Mouse (Mus musculus): ENCODE measurements around the gene P2rx1.

Gene P2rx1

GRCm38 (mm10) chr11:72963789-72964294 is 35.1 kb upstream of the P2rx1 start:
- ChIA-PET POLR2A (interaction anchor here in 2 of 4 experiments (0.9 to 6.0 kb wide), 10 partner anchors 10 to 388 kb away, joined by 3 to 33 read pairs (median 9); no protein-coding TSS in a partner anchor), CTCF (interaction anchor here in 2 of 4 experiments (1.1 to 1.5 kb wide), 4 partner anchors 23 to 391 kb away, joined by 3 to 5 read pairs (median 4); no protein-coding TSS in a partner anchor)

GRCm38 (mm10) chr11:72974995-72975503 is 23.9 kb upstream of the P2rx1 start:
- POLR2A ChIA-PET = interaction anchor here in 3 of 4 experiments (0.5 to 4.3 kb wide), 7 partner anchors 11 to 171 kb away, joined by 3 to 16 read pairs (median 4); no protein-coding TSS in a partner anchor
- CTCF ChIA-PET = interaction anchor here in 2 of 4 experiments (1.4 to 1.5 kb wide), 2 partner anchors 8 kb away, joined by 3 read pairs; no protein-coding TSS in a partner anchor

- POLR2A ChIA-PET = interaction anchor here in 3 of 4 experiments (0.7 to 1.6 kb wide), 3 partner anchors 12 to 217 kb away, joined by 3 read pairs; partner anchors contain the start of gene Shpk (in 1 of the 3)
- CTCF ChIA-PET = interaction anchor here in 3 of 4 experiments (1.0 to 1.7 kb wide), 15 partner anchors 8 to 412 kb away, joined by 3 to 10 read pairs (median 6); no protein-coding TSS in a partner anchor
Measured at GRCm38 (mm10) chr11:72982516-72982915, 16.4 kb upstream of the P2rx1 start.

- POLR2A ChIA-PET = interaction anchor here in 3 of 4 experiments (0.7 to 1.6 kb wide), 6 partner anchors 9 to 216 kb away, joined by 3 to 6 read pairs (median 3); partner anchors contain the start of gene Shpk (in 1 of the 3)
- CTCF ChIA-PET = interaction anchor here (0.5 to 1.7 kb wide), 25 partner anchors 8 to 1941 kb away, joined by 3 to 10 read pairs (median 4); partner anchors contain the start of gene P2rx1 (in 1 of the 4)
Measured at GRCm38 (mm10) chr11:72983283-72983682, 15.6 kb upstream of the P2rx1 start.

- CTCF ChIA-PET = interaction anchor here in 2 of 4 experiments (0.8 to 1.5 kb wide), 2 partner anchors 21 to 144 kb away, joined by 3 read pairs; no protein-coding TSS in a partner anchor
- POLR2A ChIA-PET = interaction anchor here in 2 of 4 experiments (0.7 to 2.3 kb wide), 10 partner anchors 10 to 411 kb away, joined by 3 to 11 read pairs (median 4); partner anchors contain the start of gene Camkk1 (in 1 of the 2)
Measured at GRCm38 (mm10) chr11:72986745-72987144, 12.2 kb upstream of the P2rx1 start.

GRCm38 (mm10) chr11:72987234-72987633 is 11.7 kb upstream of the P2rx1 start:
- POLR2A ChIA-PET = interaction anchor here in 2 of 4 experiments (1.0 to 2.3 kb wide), 5 partner anchors 10 to 411 kb away, joined by 3 to 11 read pairs (median 6); partner anchors contain the start of gene Camkk1 (in 1 of the 2)
- CTCF ChIA-PET = interaction anchor here in 2 of 4 experiments (0.8 to 1.5 kb wide), 2 partner anchors 20 to 143 kb away, joined by 3 read pairs; no protein-coding TSS in a partner anchor

- CTCF ChIA-PET = interaction anchor here in 1 of 4 experiments (0.6 kb wide), 1 partner anchor 11 kb away, joined by 3 read pairs; the partner anchor contains the start of gene P2rx1
- POLR2A ChIA-PET = interaction anchor here in 1 of 4 experiments (1.0 to 1.8 kb wide), 2 partner anchors 10 to 412 kb away, joined by 3 to 6 read pairs; no protein-coding TSS in a partner anchor
Measured at GRCm38 (mm10) chr11:72987807-72988206, 11.1 kb upstream of the P2rx1 start.

GRCm38 (mm10) chr11:72989044-72989443 is 9.9 kb upstream of the P2rx1 start:
- ChIA-PET POLR2A (interaction anchor here in 1 of 4 experiments (1.4 kb wide), 1 partner anchor 10 kb away, joined by 3 read pairs; the partner anchor contains the start of gene P2rx1), CTCF (no interaction called here)

GRCm38 (mm10) chr11:72990688-72991087 is 8.2 kb upstream of the P2rx1 start:
- POLR2A ChIA-PET = interaction anchor here in 1 of 4 experiments (0.8 kb wide), 1 partner anchor 23 kb away, joined by 4 read pairs; no protein-coding TSS in a partner anchor
- CTCF ChIA-PET = interaction anchor here in 1 of 4 experiments (0.5 kb wide), 1 partner anchor 15 kb away, joined by 5 read pairs; no protein-coding TSS in a partner anchor

GRCm38 (mm10) chr11:72991961-72992360 is 6.9 kb upstream of the P2rx1 start:
- ChIA-PET POLR2A (interaction anchor here in 2 of 4 experiments (0.5 to 1.2 kb wide), 6 partner anchors 9 to 321 kb away, joined by 3 to 4 read pairs (median 3); no protein-coding TSS in a partner anchor), CTCF (interaction anchor here in 1 of 4 experiments (1.1 kb wide), 1 partner anchor 9 kb away, joined by 3 read pairs; no protein-coding TSS in a partner anchor)

- ChIA-PET CTCF (interaction anchor here in 1 of 4 experiments (0.5 kb wide), 1 partner anchor 1578 kb away, joined by 3 read pairs; no protein-coding TSS in a partner anchor), POLR2A (no interaction called here)
Measured at GRCm38 (mm10) chr11:72996346-72996745, 2.6 kb upstream of the P2rx1 start.

- CTCF ChIA-PET = interaction anchor here in 3 of 4 experiments (0.5 to 0.7 kb wide), 4 partner anchors 19 to 1578 kb away, joined by 3 to 6 read pairs (median 4); no protein-coding TSS in a partner anchor
- POLR2A ChIA-PET = interaction anchor here in 2 of 4 experiments (0.5 to 0.7 kb wide), 3 partner anchors 8 to 23 kb away, joined by 3 to 4 read pairs (median 3); no protein-coding TSS in a partner anchor
Measured at GRCm38 (mm10) chr11:72996781-72997180, 2.1 kb upstream of the P2rx1 start.

GRCm38 (mm10) chr11:72997529-72998326 is 1.2 kb upstream of the P2rx1 start:
- POLR2A ChIA-PET = interaction anchor here (0.6 to 1.5 kb wide), 12 partner anchors 9 to 421 kb away, joined by 3 to 5 read pairs (median 3); partner anchors contain the start of genes Ncbp3 (in 2 of the 4), Ctns (in 1 of the 4) and Shpk (in 1 of the 4)
- CTCF ChIA-PET = interaction anchor here in 2 of 4 experiments (0.6 to 1.4 kb wide), 7 partner anchors 10 to 430 kb away, joined by 3 to 6 read pairs (median 3); no protein-coding TSS in a partner anchor

- ChIA-PET POLR2A (interaction anchor here in 3 of 4 experiments (0.6 to 1.0 kb wide), 4 partner anchors 10 to 174 kb away, joined by 3 to 4 read pairs (median 3); no protein-coding TSS in a partner anchor), CTCF (interaction anchor here (0.6 to 2.9 kb wide), 31 partner anchors 17 to 1844 kb away, joined by 3 to 13 read pairs (median 3); partner anchors contain the start of gene Camkk1 (in 2 of the 4))
Measured at GRCm38 (mm10) chr11:73001029-73001428, 2.1 kb downstream of the P2rx1 start.

GRCm38 (mm10) chr11:73006377-73006776 is 7.5 kb downstream of the P2rx1 start:
- ChIA-PET CTCF (interaction anchor here (0.6 to 3.0 kb wide), 23 partner anchors 13 to 275 kb away, joined by 3 to 19 read pairs (median 4); partner anchors contain the start of genes Camkk1 (in 2 of the 4), Haspin (in 1 of the 4) and Ncbp3 (in 1 of the 4)), POLR2A (interaction anchor here in 1 of 4 experiments (1.8 kb wide), 1 partner anchor 41 kb away, joined by 8 read pairs; the partner anchor contains the start of gene Ncbp3)

- CTCF ChIA-PET = interaction anchor here (0.5 to 3.0 kb wide), 47 partner anchors 8 to 1364 kb away, joined by 3 to 19 read pairs (median 4); partner anchors contain the start of genes Camkk1 (in 2 of the 4), Haspin (in 2 of the 4), Ctns (in 1 of the 4) and Ncbp3 (in 1 of the 4)
- POLR2A ChIA-PET = interaction anchor here in 2 of 4 experiments (1.5 to 1.8 kb wide), 2 partner anchors 41 kb away, joined by 3 to 8 read pairs; partner anchors contain the start of gene Ncbp3 (in 2 of the 2)
Measured at GRCm38 (mm10) chr11:73007113-73007512, 8.2 kb downstream of the P2rx1 start.
